Mouse (Mus musculus) spleen, adult 2 months (tissue): ENCODE data around the gene Pdk2.

Source experiments
- CTCF ChIP-seq: fragments of 200-500 bp; IDR thresholded peaks from 2 replicates; pipeline ENCODE4 v1.5.1; 2011; ENCODE audit warnings: mild to moderate bottlenecking, inconsistent platforms; ENCODE audit not compliant: insufficient read depth, insufficient read length, insufficient replicate concordance; ENCODE audit errors: extremely low read depth
- POLR2A ChIP-seq: fragments of 200-500 bp; IDR thresholded peaks from 2 replicates; pipeline ENCODE4 v1.6.1; 2011; ENCODE audit warnings: low read depth, low read length, inconsistent platforms

DNA sequence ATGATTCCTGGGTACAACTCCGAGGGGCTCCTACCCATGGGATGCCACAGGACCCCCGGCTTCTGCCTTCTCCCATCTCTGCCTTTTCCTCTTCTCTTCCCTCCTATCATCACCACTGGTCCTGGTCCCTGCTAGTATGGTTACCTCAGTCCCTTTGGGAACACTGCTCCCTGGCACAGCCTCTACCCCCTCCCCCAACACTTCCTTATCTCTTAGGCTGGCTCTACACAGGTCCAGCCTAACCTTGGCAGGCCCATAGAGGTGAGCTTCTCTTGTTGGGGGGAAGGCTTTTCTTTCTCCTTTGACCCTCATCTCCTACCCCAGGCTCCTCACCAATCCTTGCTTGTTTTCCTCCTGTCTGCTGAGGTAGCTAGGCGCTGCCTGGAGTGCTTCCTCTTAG is 25.7 kb downstream of the Pdk2 start:
- no peak for TF ChIP-seq CTCF
- TF ChIP-seq POLR2A, result no peak
